Mouse (Mus musculus) hindbrain, embryonic 10.5 days (tissue): ENCODE data around the gene Csrp3. TPM values are rescaled to one million over a fixed set of nuclear protein-coding genes. Genes with fewer than 3 reads are reported as not detected.

ENCODE experiments used
- DNase-seq: peaks from one replicate; pipeline ENCODE4 v3.0.0-alpha.2; 2017; ENCODE audit warnings: low spot score
- H3K27ac ChIP-seq: fragments of 300-500 bp; sonication (generic); 2 replicates; pipeline ENCODE4 v1.5.1; 2016; ENCODE audit warnings: mild to moderate bottlenecking, moderate library complexity
- H3K27me3 ChIP-seq: fragments of 300-500 bp; sonication (generic); 2 replicates; pipeline ENCODE4 v1.6.1; 2016; ENCODE audit warnings: mild to moderate bottlenecking; ENCODE audit not compliant: poor library complexity, insufficient read depth, severe bottlenecking
- H3K36me3 ChIP-seq: fragments of 300-500 bp; sonication (generic); 2 replicates; pipeline ENCODE4 v1.6.1; 2016; ENCODE audit warnings: mild to moderate bottlenecking, moderate library complexity
- H3K4me1 ChIP-seq: fragments of 300-500 bp; sonication (generic); replicated peaks from 2 replicates; pipeline ENCODE4 v1.6.1; 2016; ENCODE audit warnings: mild to moderate bottlenecking
- H3K4me3 ChIP-seq: fragments of 300-500 bp; sonication (generic); 2 replicates; pipeline ENCODE4 v1.5.1; 2016; ENCODE audit warnings: mild to moderate bottlenecking, moderate library complexity
- H3K9me3 ChIP-seq: fragments of 300-500 bp; sonication (generic); 2 replicates; pipeline ENCODE4 v1.6.1; 2016; ENCODE audit warnings: mild to moderate bottlenecking, moderate library complexity
- WGBS: fragments of 180-500 bp; shearing (Covaris S2); methylation state at CpG from one replicate; pipeline ENCODE4 v1.1.7; 2016; 5-methylcytosine and 5-hydroxymethylcytosine counted together
- polyA plus RNA-seq: library from polyadenylated mRNA; unstranded; fragments of >200 nt; fragmentation: Nextera tagmentation; extraction: Ambion mirVana; gene quantifications from 2 replicates; pipeline ENCODE4 v1.2.1, GENCODE M21; 2016

Gene Csrp3
- 0.44 TPM in 1 of 2 replicates, not detected in the other for polyA plus RNA-seq

DNA sequence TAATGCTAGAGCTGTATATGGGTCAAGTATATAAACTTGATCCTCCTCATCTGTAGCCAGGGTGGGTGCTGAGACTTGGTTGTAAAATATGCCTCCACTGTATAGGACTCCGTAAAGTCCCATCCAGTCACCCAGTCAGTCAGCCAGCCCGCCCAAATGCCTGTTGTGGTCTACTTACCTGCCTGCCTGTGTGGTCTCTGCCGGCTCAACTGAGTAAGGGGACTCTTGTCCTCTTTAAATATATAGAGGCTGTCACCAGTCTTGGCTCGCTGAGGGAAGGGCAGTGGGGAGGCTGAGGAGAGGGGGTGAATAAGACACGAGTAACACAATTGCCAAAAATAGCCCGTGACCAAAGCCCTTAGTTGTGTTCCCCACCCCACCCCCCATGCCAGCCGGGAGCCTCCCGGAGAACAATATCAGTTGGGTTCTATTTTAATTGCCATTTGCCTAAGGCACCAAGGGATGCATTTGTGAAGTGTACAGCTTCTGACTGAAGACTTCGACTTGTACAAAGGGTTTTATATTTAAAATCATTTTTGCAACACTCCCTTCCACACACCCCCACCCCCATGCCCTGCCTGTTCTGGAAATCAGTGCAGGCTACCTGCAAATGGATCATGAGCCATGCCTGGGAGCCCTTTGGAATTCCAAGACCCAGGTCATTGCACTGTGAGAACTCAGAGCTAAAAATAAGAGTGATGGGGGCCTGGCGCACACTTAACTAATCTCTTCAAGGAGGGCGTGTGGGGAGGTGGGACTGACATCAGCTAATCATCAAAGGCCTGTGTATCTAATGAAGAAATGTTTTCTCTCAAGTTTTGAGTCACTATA, at the start of gene Csrp3:
Gene Csrp3 (minus strand): TSS at position 214 of the 831 bp plus-strand sequence.
- H3K27me3 ChIP-seq: peaks cover 67% of the 10 kb centered on the region
- no peak for DNase-seq
- H3K4me3 ChIP-seq: no peak within 1 kb of the TSS
- no peak within 1 kb of the TSS for H3K27ac ChIP-seq
- H3K4me1 ChIP-seq: peaks cover 10% of the 10 kb centered on the region
- WGBS: 46% methylated on average over 11 of the region's 11 CpGs
- H3K36me3 ChIP-seq: no peaks in the 10 kb centered on the region
- H3K9me3 ChIP-seq: no peaks in the 10 kb centered on the region

- WGBS: 85% methylated on average over 4 of the region's 4 CpGs
- Histone ChIP-seq H3K4me1 (peaks cover 64% of the 10 kb centered on the region), H3K9me3 (no peaks in the 10 kb centered on the region), H3K27me3 (peaks cover 58% of the 10 kb centered on the region), H3K4me3 (no peak overlapping the region), H3K27ac (no peak overlapping the region), H3K36me3 (no peaks in the 10 kb centered on the region)
- DNase-seq: no peak
Measured at GRCm38 (mm10) chr7:48896051-48896450, 48.2 kb upstream of the Csrp3 start.

GRCm38 (mm10) chr7:48895475-48895874, 47.6 kb upstream of the Csrp3 start:
- peak overlapping the region; percentile 56 for H3K27ac ChIP-seq
- 86% methylated on average over 4 of the region's 4 CpGs for WGBS
- H3K27me3 ChIP-seq: peaks cover 55% of the 10 kb centered on the region
- H3K9me3 ChIP-seq: no peaks in the 10 kb centered on the region
- peaks cover 64% of the 10 kb centered on the region for H3K4me1 ChIP-seq
- H3K36me3 ChIP-seq: no peaks in the 10 kb centered on the region
- no peak for DNase-seq
- H3K4me3 ChIP-seq: no peak overlapping the region

- WGBS: 84% methylated on average over 6 of the region's 6 CpGs
- Histone ChIP-seq H3K9me3 (no peaks in the 10 kb centered on the region), H3K27me3 (peaks cover 53% of the 10 kb centered on the region), H3K27ac (0 out of 2 replicates have a peak overlapping the region, but pooled peaks have one; percentile 30), H3K36me3 (no peaks in the 10 kb centered on the region), H3K4me1 (peaks cover 65% of the 10 kb centered on the region), H3K4me3 (no peak overlapping the region)
- no peak for DNase-seq
Measured at GRCm38 (mm10) chr7:48894763-48895162, 46.9 kb upstream of the Csrp3 start.

DNA sequence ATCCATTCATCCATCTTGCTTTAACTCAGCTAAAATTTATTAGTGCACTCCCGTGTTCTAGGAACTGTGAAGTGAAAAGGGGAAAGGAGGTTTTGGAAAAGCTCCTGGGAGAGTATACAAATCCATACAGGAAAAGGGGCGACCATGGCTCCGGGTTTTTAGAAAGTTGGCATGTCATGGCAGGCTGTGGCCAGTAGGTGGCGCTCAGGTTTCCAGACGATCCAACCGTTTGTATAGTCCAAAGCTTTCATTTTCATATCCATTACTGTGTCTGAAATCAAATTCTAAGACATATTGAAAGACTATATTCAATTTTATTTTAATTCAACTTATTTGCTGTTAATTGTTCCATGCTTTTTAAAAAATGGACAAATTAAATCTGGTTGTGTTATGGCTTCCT, 46.3 kb upstream of the Csrp3 start:
- DNase-seq: peak; percentile 77
- Histone ChIP-seq H3K27ac (no peak overlapping the region), H3K9me3 (no peaks in the 10 kb centered on the region), H3K4me1 (peaks cover 65% of the 10 kb centered on the region), H3K27me3 (peaks cover 51% of the 10 kb centered on the region), H3K36me3 (no peaks in the 10 kb centered on the region), H3K4me3 (no peak overlapping the region)
- WGBS: 2% methylated on average over 6 of the region's 6 CpGs

GRCm38 (mm10) chr7:48893093-48893492, 45.3 kb upstream of the Csrp3 start:
- WGBS: 73% methylated on average over 7 of the region's 7 CpGs
- H3K27ac ChIP-seq: no peak overlapping the region
- H3K4me3 ChIP-seq: no peak overlapping the region
- no peak for DNase-seq
- H3K36me3 ChIP-seq: no peaks in the 10 kb centered on the region
- peaks cover 64% of the 10 kb centered on the region for H3K4me1 ChIP-seq
- H3K27me3 ChIP-seq: peaks cover 52% of the 10 kb centered on the region
- no peaks in the 10 kb centered on the region for H3K9me3 ChIP-seq

DNA sequence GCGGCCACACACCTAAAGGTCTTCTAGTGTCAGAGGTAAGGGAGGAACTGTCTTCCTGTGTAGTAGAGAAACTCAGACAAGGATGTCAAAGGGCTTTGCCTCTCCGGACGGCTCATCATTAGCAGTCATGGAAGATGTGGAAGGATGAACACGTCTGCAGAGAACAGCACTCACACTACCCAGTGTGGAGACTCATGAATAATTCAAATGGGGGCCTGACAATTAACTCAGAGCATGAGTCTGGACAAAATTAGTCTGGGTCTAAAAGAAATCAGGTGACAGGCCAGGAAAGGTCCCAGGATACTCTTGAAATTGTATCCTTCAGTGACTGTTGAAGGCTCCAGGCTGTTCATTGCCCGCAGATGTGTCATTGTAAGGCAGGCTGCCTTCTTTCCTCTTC, 43.2 kb upstream of the Csrp3 start:
- no peak overlapping the region for H3K4me3 ChIP-seq
- H3K9me3 ChIP-seq: no peaks in the 10 kb centered on the region
- DNase-seq: no peak
- peak overlapping the region; percentile 57; the same call in 1 of the 2 replicates for H3K27ac ChIP-seq
- peaks cover 58% of the 10 kb centered on the region for H3K27me3 ChIP-seq
- H3K4me1 ChIP-seq: peaks cover 49% of the 10 kb centered on the region
- WGBS: 37% methylated on average over 5 of the region's 5 CpGs
- H3K36me3 ChIP-seq: no peaks in the 10 kb centered on the region

GRCm38 (mm10) chr7:48888751-48889150, 40.9 kb upstream of the Csrp3 start:
- no peak overlapping the region for H3K4me3 ChIP-seq
- 72% methylated on average over 2 of the region's 2 CpGs for WGBS
- DNase-seq: no peak
- H3K27me3 ChIP-seq: peaks cover 68% of the 10 kb centered on the region
- peak overlapping the region; percentile 50; the same call in 1 of the 2 replicates for H3K27ac ChIP-seq
- no peaks in the 10 kb centered on the region for H3K9me3 ChIP-seq
- peaks cover 42% of the 10 kb centered on the region for H3K4me1 ChIP-seq
- H3K36me3 ChIP-seq: no peaks in the 10 kb centered on the region

DNA sequence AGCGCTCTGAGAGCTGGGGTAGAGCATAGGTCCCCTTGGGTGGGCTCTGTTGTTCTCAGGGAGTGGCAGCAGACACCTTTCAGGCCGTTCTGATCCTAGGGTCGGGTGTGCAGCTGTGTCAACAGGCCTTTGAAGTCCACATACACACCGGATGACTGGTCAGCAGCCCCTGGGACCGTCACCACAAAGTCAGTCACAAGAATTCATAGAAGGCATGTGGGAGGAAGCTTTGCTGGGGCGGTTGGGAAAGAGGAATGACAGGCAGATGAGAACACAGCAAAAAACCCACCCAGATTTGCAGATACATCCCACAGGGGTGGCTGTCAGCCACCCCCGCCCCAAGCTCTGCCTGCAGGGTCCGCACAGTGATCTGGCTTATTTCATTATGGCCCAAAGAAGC, 40.1 kb upstream of the Csrp3 start:
- 44% methylated on average over 8 of the region's 8 CpGs for WGBS
- H3K27ac ChIP-seq: no peak overlapping the region
- no peak for DNase-seq
- H3K4me1 ChIP-seq: peaks cover 34% of the 10 kb centered on the region
- H3K9me3 ChIP-seq: no peaks in the 10 kb centered on the region
- H3K4me3 ChIP-seq: no peak overlapping the region
- peaks cover 74% of the 10 kb centered on the region for H3K27me3 ChIP-seq
- H3K36me3 ChIP-seq: no peaks in the 10 kb centered on the region

DNA sequence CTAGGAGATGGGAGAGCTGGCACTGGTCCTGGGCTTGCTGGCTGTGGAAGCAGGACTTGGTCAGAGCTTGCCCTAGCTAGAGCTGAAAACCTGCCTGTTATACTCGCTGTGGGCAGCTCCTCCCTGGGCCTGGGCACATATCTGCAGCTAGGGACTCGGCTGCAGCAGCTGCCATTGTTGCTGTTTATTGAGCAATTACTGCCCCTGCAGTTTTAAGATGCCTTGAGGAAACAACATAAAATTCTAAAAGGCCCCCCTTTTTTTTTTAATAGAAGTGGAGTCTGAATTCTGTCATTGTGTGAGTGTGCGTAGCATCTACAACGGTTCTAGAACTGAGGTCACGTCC, 36.4 kb upstream of the Csrp3 start:
- WGBS: 74% methylated on average over 5 of the region's 5 CpGs
- no peak overlapping the region for H3K27ac ChIP-seq
- peaks cover 41% of the 10 kb centered on the region for H3K4me1 ChIP-seq
- DNase-seq: no peak
- H3K9me3 ChIP-seq: no peaks in the 10 kb centered on the region
- H3K36me3 ChIP-seq: no peaks in the 10 kb centered on the region
- peaks cover 71% of the 10 kb centered on the region for H3K27me3 ChIP-seq
- H3K4me3 ChIP-seq: no peak overlapping the region

GRCm38 (mm10) chr7:48883525-48884265, 35.9 kb upstream of the Csrp3 start:
- Histone ChIP-seq H3K9me3 (no peaks in the 10 kb centered on the region), H3K4me3 (no peak overlapping the region), H3K36me3 (0 out of 2 replicates have a peak, but pooled peaks cover 1% of the 10 kb centered on the region), H3K27ac (no peak overlapping the region), H3K27me3 (peaks cover 67% of the 10 kb centered on the region), H3K4me1 (peaks cover 42% of the 10 kb centered on the region)
- DNase-seq: no peak
- whole genome bisulfite sequencing: 85% methylated on average over 4 of the region's 4 CpGs

DNA sequence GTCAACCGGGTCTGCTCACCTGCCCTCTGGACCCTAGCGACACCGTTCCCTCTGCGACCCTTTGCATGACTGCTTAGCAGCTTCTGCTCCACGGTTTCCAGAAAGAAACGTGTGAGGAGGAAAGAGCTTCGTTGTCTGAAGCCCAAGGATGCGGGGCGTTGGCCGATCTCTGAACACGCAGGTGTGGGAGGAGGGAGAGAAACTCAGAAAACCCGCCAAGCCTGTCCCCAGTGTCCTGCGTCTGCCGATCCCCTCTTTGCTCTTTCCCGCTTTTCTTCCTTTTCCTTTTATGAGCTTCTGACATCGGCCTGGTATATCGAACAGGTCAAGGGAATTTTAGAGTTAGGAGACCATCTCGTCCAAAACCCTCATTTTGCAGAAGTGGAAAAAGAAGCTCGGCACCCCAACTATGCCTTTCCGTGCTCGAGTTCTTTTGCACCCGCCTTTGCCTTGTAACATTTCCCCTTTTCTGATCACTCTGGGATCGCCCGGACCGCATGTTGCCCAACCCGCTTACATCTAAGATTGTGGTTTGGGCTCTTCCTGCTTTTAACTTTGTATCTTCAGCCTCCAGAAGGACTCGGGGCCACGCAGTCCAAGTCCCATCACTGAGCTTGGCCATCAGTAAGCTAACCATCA, 34.3 kb upstream of the Csrp3 start:
- peak; percentile 38 for DNase-seq
- Histone ChIP-seq H3K27ac (peak overlapping the region; percentile 99), H3K4me1 (peaks cover 32% of the 10 kb centered on the region), H3K36me3 (peaks cover 18% of the 10 kb centered on the region), H3K9me3 (no peaks in the 10 kb centered on the region), H3K27me3 (peaks cover 51% of the 10 kb centered on the region), H3K4me3 (peak overlapping the region; percentile 94)
- 3% methylated on average over 28 of the region's 28 CpGs for WGBS
